Mouse (Mus musculus) olfactory bulb, adult 2 months (tissue): ENCODE data around the gene Nrp1. TPM values are rescaled to one million over a fixed set of nuclear protein-coding genes. Genes with fewer than 3 reads are reported as not detected.

ENCODE experiments used
- H3K27ac ChIP-seq: fragments of 200-500 bp; 2 replicates; pipeline ENCODE4 v1.5.1; 2012; ENCODE audit warnings: low read depth, low read length; ENCODE audit not compliant: insufficient read depth
- H3K4me1 ChIP-seq: fragments of 200-500 bp; 2 replicates; pipeline ENCODE4 v1.6.1; 2012; ENCODE audit warnings: low read length; ENCODE audit not compliant: control insufficient read depth, insufficient read depth
- H3K4me3 ChIP-seq: fragments of 200-500 bp; 2 replicates; pipeline ENCODE4 v1.5.1; 2012; ENCODE audit warnings: mild to moderate bottlenecking, low read depth, low read length, moderate library complexity; ENCODE audit not compliant: insufficient read depth
- CTCF ChIP-seq: fragments of 200-500 bp; IDR thresholded peaks from 2 replicates; pipeline ENCODE4 v1.5.1; 2012; ENCODE audit warnings: low read depth, mild to moderate bottlenecking, low read length, moderate library complexity; ENCODE audit not compliant: insufficient read depth
- POLR2A ChIP-seq: fragments of 200-500 bp; IDR thresholded peaks from 2 replicates; pipeline ENCODE4 v1.6.1; 2012; ENCODE audit warnings: mild to moderate bottlenecking, low read depth, low read length, moderate library complexity; ENCODE audit not compliant: insufficient read depth
- WGBS: fragments of 180-500 bp; shearing (Covaris S2); methylation state at CpG from one replicate; pipeline ENCODE4 v1.1.7; 2018; 5-methylcytosine and 5-hydroxymethylcytosine counted together
- polyA plus RNA-seq: library from polyadenylated mRNA; stranded (reverse); fragments of >200 nt; gene quantifications from 2 replicates; pipeline ENCODE4 v1.2.4, GENCODE M21; 2012; ENCODE audit warnings: low replicate concordance; ENCODE audit not compliant: missing spikeins, insufficient read depth, insufficient read length

The Nrp1 gene
- polyA plus RNA-seq, 1 experiment = not detected

DNA sequence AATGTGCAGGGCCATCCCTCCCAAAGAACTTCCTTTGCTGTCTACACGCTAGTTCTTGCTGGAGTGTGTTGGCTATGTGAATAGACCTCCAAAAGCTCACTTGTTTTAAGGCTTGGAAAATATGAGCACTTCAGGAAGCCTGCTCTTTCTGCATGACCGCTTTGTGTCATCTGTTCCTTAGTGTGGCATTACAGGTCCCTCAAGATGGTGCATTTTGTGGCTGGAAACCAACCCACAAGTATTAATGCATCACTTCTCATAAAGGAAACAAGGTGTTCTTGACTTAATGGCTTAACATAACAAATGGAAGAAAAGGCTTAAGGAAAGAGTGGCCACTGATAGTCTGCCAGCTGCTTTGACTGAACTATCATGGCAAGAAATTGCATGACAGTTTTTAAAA is 5.6 kb upstream of the Nrp1 start:
- no peak for TF ChIP-seq POLR2A
- TF ChIP-seq CTCF = no peak
- 96% methylated on average over 2 of the region's 2 CpGs for WGBS

DNA sequence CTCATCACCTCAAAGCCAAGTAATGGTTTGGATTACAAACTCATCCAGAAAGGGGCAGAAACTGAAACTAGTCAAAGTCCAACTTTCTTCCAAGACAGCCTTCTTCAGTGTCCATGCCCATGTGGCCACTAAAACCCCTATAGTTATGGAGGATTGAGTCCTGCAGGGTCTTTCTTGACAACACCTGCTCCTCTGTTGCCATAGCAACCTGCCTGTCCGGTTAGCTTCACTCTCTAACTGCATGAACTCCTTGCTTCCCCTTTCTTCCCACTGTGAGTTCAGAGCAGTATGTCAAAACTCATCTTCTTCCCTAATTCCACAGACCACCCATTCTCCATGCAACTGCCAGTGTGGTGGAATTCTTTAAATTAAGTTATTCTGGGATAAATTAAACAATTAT is 4.4 kb upstream of the Nrp1 start:
- Histone ChIP-seq H3K4me3 (no peak overlapping the region), H3K4me1 (peaks cover 22% of the 10 kb centered on the region), H3K27ac (no peak overlapping the region)
- TF ChIP-seq POLR2A (no peak), CTCF (no peak)
- WGBS = 60% methylated on average over 1 of the region's 1 CpGs

More for the DNA sequence above, 5.6 kb upstream of the Nrp1 start:
- H3K4me1 ChIP-seq = peaks cover 10% of the 10 kb centered on the region
- H3K4me3 ChIP-seq = no peak overlapping the region
- H3K27ac ChIP-seq = no peak overlapping the region

GRCm38 (mm10) chr8:128355091-128355490 is 3.3 kb upstream of the Nrp1 start:
- 97% methylated on average over 1 of the region's 1 CpGs for WGBS
- Histone ChIP-seq H3K4me1 (peaks cover 28% of the 10 kb centered on the region), H3K27ac (no peak overlapping the region), H3K4me3 (no peak overlapping the region)
- no peak for TF ChIP-seq CTCF
- no peak for TF ChIP-seq POLR2A

- TF ChIP-seq POLR2A (no peak), CTCF (no peak)
- Histone ChIP-seq H3K4me1 (peaks cover 28% of the 10 kb centered on the region), H3K4me3 (no peak overlapping the region), H3K27ac (no peak overlapping the region)
- WGBS = 86% methylated on average over 5 of the region's 5 CpGs
These were observed 2.2 kb upstream of the Nrp1 start for GRCm38 (mm10) chr8:128356170-128356569.

- 4% methylated on average over 49 of the region's 49 CpGs for WGBS
- TF ChIP-seq CTCF = 0 out of 2 replicates have a peak, but pooled peaks have one; percentile 6
- no peak for TF ChIP-seq POLR2A
- peaks cover 28% of the 10 kb centered on the region for H3K4me1 ChIP-seq
- no peak overlapping the region for H3K27ac ChIP-seq
- peak overlapping the region; percentile 43 for H3K4me3 ChIP-seq
These were observed 1.4 kb upstream of the Nrp1 start for GRCm38 (mm10) chr8:128356796-128357539.

DNA sequence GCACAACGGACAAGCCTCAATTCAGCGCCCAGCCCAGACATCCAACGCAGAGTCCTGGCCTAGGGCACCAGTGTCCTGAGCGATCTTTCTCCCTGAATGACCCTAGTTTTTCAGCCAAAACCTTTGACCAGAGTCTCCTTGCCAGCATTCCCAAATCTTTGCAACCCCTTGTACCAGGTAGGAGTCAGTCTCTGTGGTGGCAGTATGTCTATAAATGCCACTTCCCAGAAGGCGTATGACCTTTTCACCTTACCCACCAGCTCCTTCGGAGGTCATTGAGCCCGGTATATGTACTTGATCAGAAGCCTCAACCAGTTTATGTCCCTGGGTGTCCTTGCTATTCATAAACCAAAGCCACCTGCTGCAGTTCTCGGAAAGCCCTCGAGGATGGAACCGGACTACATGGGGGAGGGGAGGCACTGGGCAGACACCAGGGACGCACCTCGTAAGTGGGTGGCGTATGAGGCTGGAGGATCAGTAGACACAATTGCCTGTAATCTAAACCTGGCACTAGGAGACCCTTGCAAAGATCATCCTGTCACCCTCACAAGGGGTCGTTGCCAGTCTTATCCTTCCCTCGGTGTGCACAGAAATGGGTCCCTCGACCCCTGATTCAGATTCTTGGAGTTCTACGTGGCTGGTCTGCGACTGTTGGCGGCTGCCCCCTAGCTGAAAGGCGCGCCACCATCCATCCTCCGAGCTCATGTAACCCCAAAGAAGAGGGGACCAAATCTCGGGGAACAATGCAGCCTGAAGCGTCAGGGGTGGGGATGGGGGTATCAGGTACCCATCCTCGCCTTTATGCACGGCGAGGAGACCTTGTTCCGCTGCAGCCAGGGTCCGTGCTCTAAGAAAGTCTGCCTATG is 631 bp upstream of the Nrp1 start:
- 2% methylated on average over 29 of the region's 29 CpGs for WGBS
- TF ChIP-seq CTCF (peak; percentile 52; the same call in 1 of the 2 replicates), POLR2A (no peak)
- H3K4me1 ChIP-seq = peaks cover 28% of the 10 kb centered on the region
- H3K4me3 ChIP-seq = peak overlapping the region; percentile 53
- H3K27ac ChIP-seq = no peak overlapping the region

GRCm38 (mm10) chr8:128358756-128359520 is 534 bp downstream of the Nrp1 start:
- under 1% methylated on average over 41 of the region's 41 CpGs for WGBS
- TF ChIP-seq CTCF = no peak
- no peak for TF ChIP-seq POLR2A
- Histone ChIP-seq H3K27ac (peak overlapping the region; percentile 38; the same call in 1 of the 2 replicates), H3K4me3 (peak overlapping the region; percentile 53), H3K4me1 (peaks cover 28% of the 10 kb centered on the region)

DNA sequence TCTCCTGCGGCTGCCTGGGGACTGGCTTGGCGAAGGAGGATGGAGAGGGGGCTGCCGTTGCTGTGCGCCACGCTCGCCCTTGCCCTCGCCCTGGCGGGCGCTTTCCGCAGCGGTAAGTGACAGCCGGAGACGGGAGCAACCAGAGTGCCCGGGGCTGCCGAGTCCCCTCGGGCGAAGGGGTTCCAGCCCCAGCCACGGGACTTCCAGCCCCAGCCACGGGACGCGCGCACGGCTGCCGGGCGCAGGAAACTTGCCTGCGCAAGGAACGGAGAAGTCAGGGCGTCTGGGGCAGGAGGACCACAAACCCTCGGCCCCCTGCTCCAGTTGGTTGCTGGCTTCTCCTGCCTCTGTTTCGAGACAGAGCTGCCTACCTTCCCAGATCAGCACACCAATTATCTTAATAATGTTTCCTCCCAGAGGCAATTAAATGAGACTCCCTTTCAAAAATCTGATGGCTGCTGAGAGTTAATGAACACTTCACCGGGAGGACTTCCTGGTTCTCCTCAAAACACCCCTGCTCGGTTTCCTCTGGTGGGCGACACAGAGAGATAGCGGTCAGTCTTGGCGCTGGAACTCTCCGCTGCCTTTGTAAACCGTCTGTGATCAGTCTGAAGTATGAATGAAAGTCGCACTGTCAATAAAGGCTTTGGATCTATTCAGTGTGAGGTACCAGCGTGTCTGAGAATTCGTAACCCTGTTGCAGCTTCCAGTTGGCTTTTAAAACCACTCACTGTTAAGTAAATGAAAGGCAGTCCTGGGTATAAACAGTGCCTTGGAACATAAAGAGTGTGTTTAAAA is 1.3 kb downstream of the Nrp1 start:
- Histone ChIP-seq H3K4me1 (peaks cover 28% of the 10 kb centered on the region), H3K27ac (no peak overlapping the region), H3K4me3 (peak overlapping the region; percentile 53)
- 1% methylated on average over 40 of the region's 40 CpGs for WGBS
- TF ChIP-seq CTCF (no peak), POLR2A (no peak)
